Mouse (Mus musculus) G1E (cell line): ENCODE measurements at regions not wholly inside any gene's neighbourhood (a gene's known extent, or its start where the extent isn't known, plus 50 kb on each side); places are given as distances from the start of the nearest gene placed in this dataset.

Experiments
- CTCF ChIP-seq: IDR thresholded peaks from 2 replicates; pipeline ENCODE4 v1.5.1; 2012; ENCODE audit warnings: low read depth, low read length, inconsistent platforms, mixed read lengths
- GATA1 ChIP-seq: IDR thresholded peaks from 2 replicates; pipeline ENCODE4 v1.6.1; 2012; ENCODE audit warnings: borderline replicate concordance, low read length, inconsistent platforms, mixed read lengths
- POLR2AphosphoS5 ChIP-seq: IDR thresholded peaks from 2 replicates; pipeline ENCODE4 v1.6.1; 2012; ENCODE audit warnings: low read depth, low read length, inconsistent platforms; ENCODE audit not compliant: insufficient replicate concordance
- TAL1 ChIP-seq: conservative IDR thresholded peaks from 2 replicates; pipeline ENCODE4 v1.6.1; 2012; ENCODE audit warnings: low read depth, low read length, inconsistent platforms, mixed read lengths

DNA sequence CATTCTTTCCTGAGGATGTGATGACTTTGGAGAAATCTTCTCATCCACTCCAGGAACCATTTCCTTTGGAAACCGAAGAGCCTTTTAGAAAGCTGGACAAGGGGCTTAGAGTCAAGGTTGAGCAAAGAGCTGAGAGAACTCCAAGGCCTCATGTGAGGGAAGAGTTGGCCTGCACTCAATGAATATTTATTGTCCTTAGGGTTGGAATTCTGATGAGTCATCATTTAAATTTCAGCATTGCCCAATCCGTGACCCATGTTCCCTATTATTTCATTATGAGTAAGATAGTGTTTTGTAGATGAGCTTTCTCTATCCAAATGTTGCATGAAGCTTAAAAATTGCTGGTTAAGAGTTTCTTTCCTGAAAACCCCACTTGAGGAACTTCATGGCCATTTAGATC is 232.3 kb upstream of the Gm12728 start:
- TF ChIP-seq CTCF: no peak
- TF ChIP-seq GATA1: no peak
- TF ChIP-seq TAL1: no peak
- TF ChIP-seq POLR2AphosphoS5: no peak
